Mouse (Mus musculus) CH12.LX (cell line): ENCODE data around the gene Srrt.

Experiments used
- CHD1 ChIP-seq: IDR thresholded peaks from 2 replicates; pipeline ENCODE4 v1.6.1; 2012; ENCODE audit warnings: low read depth, low read length, improper control_type of control experiment, inconsistent platforms
- CTCF ChIP-seq, 2 experiments: IDR thresholded peaks in 1 of 2; conservative IDR thresholded peaks in 1 of 2; 2 replicates each; pipeline ENCODE4 v1.5.1; 2011 to 2012; ENCODE audit warnings: low read depth in 2 of 2, low read length in 2 of 2, improper control_type of control experiment in 1 of 2, inconsistent platforms in 1 of 2, mild to moderate bottlenecking in 1 of 2, moderate library complexity in 1 of 2
- E2F4 ChIP-seq: IDR thresholded peaks from 2 replicates; pipeline ENCODE4 v1.6.1; 2011; ENCODE audit warnings: low read depth, low read length, improper control_type of control experiment; ENCODE audit not compliant: insufficient replicate concordance
- EP300 ChIP-seq: IDR thresholded peaks from 2 replicates; pipeline ENCODE4 v1.6.1; 2011; ENCODE audit warnings: low read length, improper control_type of control experiment
- ETS1 ChIP-seq: conservative IDR thresholded peaks from 2 replicates; pipeline ENCODE4 v1.6.1; 2012; ENCODE audit warnings: low read depth, mild to moderate bottlenecking, inconsistent platforms, low read length, improper control_type of control experiment, moderate library complexity
- MAX ChIP-seq: IDR thresholded peaks from 2 replicates; pipeline ENCODE4 v1.6.1; 2011; ENCODE audit warnings: low read length, improper control_type of control experiment
- MXI1 ChIP-seq: IDR thresholded peaks from 2 replicates; pipeline ENCODE4 v1.6.1; 2011; ENCODE audit warnings: mild to moderate bottlenecking, low read depth, low read length, improper control_type of control experiment
- POLR2A ChIP-seq: IDR thresholded peaks from 2 replicates; pipeline ENCODE4 v1.6.1; 2011; ENCODE audit warnings: low read depth, mild to moderate bottlenecking, improper control_type of control experiment, low read length
- TCF12 ChIP-seq: IDR thresholded peaks from 2 replicates; pipeline ENCODE4 v1.6.1; 2014; ENCODE audit warnings: low read depth, mild to moderate bottlenecking, inconsistent platforms, low read length, improper control_type of control experiment
- ZKSCAN1 ChIP-seq: IDR thresholded peaks from 2 replicates; pipeline ENCODE4 v1.6.1; 2012; ENCODE audit warnings: low read depth, inconsistent platforms, low read length, improper control_type of control experiment, borderline replicate concordance
- ZMIZ1 ChIP-seq: IDR thresholded peaks from 2 replicates; pipeline ENCODE4 v1.6.1; 2012; ENCODE audit warnings: low read depth, mild to moderate bottlenecking, inconsistent platforms, low read length, improper control_type of control experiment
- ZNF384 ChIP-seq: IDR thresholded peaks from 2 replicates; pipeline ENCODE4 v1.6.1; 2012; ENCODE audit warnings: low read depth, low read length, improper control_type of control experiment, inconsistent platforms

- TF ChIP-seq E2F4 (no peak), POLR2A (no peak), MAX (no peak), EP300 (no peak), MXI1 (no peak), ZKSCAN1 (no peak), ETS1 (no peak), CTCF (conservative IDR thresholded peaks at IDR 0.05 in 1 of 2, IDR thresholded peaks at IDR 0.05 in 1 of 2; ENCODE audit: low read depth in 2 of 2, low read length in 2 of 2) (no peak), CHD1 (no peak), ZNF384 (no peak), ZMIZ1 (no peak), TCF12 (no peak)
Measured at GRCm38 (mm10) chr5:137349384-137350204, 42.1 kb upstream of the Srrt start, which contains the start of gene Ephb4.
